Mouse (Mus musculus): ENCODE results near the gene Creb5.

Creb5 gene

GRCm38 (mm10) chr6:53653706-53654360 is 366.8 kb downstream of the Creb5 start:
- no peak for DNase-seq

- DNase-seq, result peak in 1 of 2 experiments; percentile 8
Observed at GRCm38 (mm10) chr6:53654361-53654824, 367.3 kb downstream of the Creb5 start.

- DNase-seq, result no peak
Observed at GRCm38 (mm10) chr6:53656466-53656865, 369.4 kb downstream of the Creb5 start.

- DNase-seq, result no peak
Observed at GRCm38 (mm10) chr6:53657483-53657882, 370.4 kb downstream of the Creb5 start.

- DNase-seq, result no peak
Observed at GRCm38 (mm10) chr6:53662858-53663833, 376.1 kb downstream of the Creb5 start.

- no peak for DNase-seq
Observed at GRCm38 (mm10) chr6:53664759-53665158, 377.7 kb downstream of the Creb5 start.

- DNase-seq, result no peak
Observed at GRCm38 (mm10) chr6:53666503-53666902, 379.4 kb downstream of the Creb5 start.

GRCm38 (mm10) chr6:53678307-53678706 is 391.2 kb downstream of the Creb5 start:
- no peak for DNase-seq

- no peak for DNase-seq
Observed at GRCm38 (mm10) chr6:53680046-53680445, 393.0 kb downstream of the Creb5 start.

GRCm38 (mm10) chr6:53684416-53684815 is 397.3 kb downstream of the Creb5 start:
- no peak for DNase-seq

- no peak for DNase-seq
Observed at GRCm38 (mm10) chr6:53685323-53685722, 398.3 kb downstream of the Creb5 start.

- DNase-seq, result no peak
Observed at GRCm38 (mm10) chr6:53688762-53689477, 401.9 kb downstream of the Creb5 start.

- DNase-seq, result no peak
Observed at GRCm38 (mm10) chr6:53691006-53691405, 403.9 kb downstream of the Creb5 start.

GRCm38 (mm10) chr6:53695216-53695615 is 408.1 kb downstream of the Creb5 start:
- no peak for DNase-seq

GRCm38 (mm10) chr6:53696471-53696870 is 409.4 kb downstream of the Creb5 start:
- DNase-seq, result no peak

GRCm38 (mm10) chr6:53696921-53697320 is 409.9 kb downstream of the Creb5 start:
- DNase-seq, result no peak

GRCm38 (mm10) chr6:53698128-53698749 is 411.2 kb downstream of the Creb5 start:
- DNase-seq, result no peak

GRCm38 (mm10) chr6:53704440-53704839 is 417.4 kb downstream of the Creb5 start:
- DNase-seq, result no peak

- no peak for DNase-seq
Observed at GRCm38 (mm10) chr6:53706604-53707330, 419.7 kb downstream of the Creb5 start.

GRCm38 (mm10) chr6:53707795-53708194 is 420.7 kb downstream of the Creb5 start:
- no peak for DNase-seq

- DNase-seq, result no peak
Observed at GRCm38 (mm10) chr6:53709694-53710442, 422.8 kb downstream of the Creb5 start.

All from kidney, postnatal 36 days (tissue).